Mouse (Mus musculus) erythroid progenitor cell, adult 5-6 weeks (primary cell): Measurements from ENCODE around the gene Gm42791. TPM values are rescaled to one million over a fixed set of nuclear protein-coding genes. Genes with fewer than 3 reads are reported as not detected.
A peak's percentile ranks its signal among the peaks of the same experiment; 100 is the strongest.

Experiments used
- ATAC-seq: replicated peaks from 2 replicates; pipeline ENCODE4 v1.8.0; 2016; ENCODE audit warnings: moderate number of reproducible peaks, mild to moderate bottlenecking, moderate TSS enrichment, inconsistent platforms; ENCODE audit not compliant: poor library complexity, low FRiP score, severe bottlenecking
- total RNA-seq, 2 experiments: library from RNA; stranded (forward) in 1 of 2; stranded (reverse) in 1 of 2; fragments of 150-400 nt in 1 of 2; fragments of 186-747, 209-891 nt in 1 of 2; gene quantifications; 2 replicates each; pipeline versions ENCODE4 v1.2.3 to v1.2.4; 2015 to 2017; ENCODE audit warnings: low replicate concordance in 2 of 2

Gene Gm42791
- total RNA-seq (2015; ENCODE audit: low replicate concordance) (not detected in 2 replicates), total RNA-seq (2017; ENCODE audit: low replicate concordance) (not detected in 2 replicates)

DNA sequence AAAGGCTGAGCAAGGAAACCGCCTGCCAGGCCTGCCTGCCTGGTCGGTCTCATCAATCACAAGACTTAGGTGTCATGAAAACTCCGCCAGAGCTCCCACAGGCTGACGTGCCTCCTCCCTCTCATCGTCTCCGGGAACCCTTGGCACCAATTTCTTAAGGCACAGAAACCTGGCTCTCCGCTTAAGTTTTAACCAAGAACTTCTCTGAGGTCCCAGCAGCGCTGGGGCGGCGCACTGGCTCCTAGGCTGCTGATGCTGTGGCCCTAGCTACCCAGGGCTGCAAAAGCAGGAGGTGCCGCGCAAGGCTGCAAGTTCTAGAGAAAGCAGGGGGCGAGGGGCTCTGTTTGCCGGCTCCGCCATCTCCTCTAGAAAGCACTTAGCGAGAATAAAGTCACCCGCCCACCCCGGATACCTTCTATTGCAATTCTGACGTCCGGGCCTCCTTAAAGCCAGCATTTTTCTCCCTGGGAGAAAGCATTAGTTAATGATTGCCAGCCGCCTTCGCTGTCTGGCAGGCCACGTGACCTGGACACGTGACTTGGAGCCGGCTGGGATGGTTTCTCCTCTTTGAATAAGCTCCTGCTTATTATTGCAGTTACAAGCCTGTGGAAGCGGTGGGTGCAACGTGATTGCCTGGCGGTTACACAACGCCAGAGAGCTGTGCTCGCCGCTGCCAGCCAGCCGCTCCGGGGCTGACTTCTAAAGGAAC lies at the start of gene Gm42791:
Gene Gm42791 (minus strand): TSS at position 442 of the 709 bp plus-strand sequence.
- peak; percentile 93 for ATAC-seq

DNA sequence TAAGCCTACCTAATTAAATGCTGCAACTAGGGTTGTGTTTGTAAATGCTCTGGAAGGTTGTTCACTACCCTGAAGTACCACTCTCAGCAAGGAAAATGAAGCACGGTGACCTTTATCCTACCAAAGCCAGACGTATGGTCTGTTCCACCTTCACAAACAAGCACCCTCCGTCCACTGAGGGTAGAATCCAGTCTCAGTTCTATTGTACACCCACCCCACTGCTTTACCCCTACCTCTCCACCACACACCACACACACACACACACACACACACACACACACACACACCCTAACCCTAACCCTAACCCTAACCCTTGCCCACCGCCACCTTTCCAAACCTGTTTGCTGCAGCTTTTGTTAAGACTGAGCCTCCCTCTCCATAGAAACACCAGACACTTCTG lies 49.1 kb upstream of the Gm42791 start:
- ATAC-seq = no peak

DNA sequence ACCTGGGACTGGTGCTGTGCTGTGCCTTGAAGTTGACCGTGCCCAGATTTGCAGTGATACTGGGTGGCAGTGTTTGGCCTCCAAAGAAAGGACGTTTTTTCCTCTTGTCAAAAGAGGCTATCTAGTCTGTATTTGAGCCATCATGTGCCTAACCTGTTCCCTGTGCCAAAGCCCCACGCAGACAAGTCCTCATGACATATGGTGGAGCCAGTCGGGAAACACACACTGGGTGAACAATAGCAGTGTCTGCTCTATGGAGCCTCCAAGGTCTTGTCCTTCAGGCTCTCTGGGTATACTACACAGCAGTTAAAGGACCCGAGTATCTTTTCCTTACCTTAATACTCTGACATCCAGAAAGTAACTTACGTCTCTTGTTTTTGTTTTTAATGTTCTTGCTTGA lies 48.3 kb upstream of the Gm42791 start:
- ATAC-seq = no peak

DNA sequence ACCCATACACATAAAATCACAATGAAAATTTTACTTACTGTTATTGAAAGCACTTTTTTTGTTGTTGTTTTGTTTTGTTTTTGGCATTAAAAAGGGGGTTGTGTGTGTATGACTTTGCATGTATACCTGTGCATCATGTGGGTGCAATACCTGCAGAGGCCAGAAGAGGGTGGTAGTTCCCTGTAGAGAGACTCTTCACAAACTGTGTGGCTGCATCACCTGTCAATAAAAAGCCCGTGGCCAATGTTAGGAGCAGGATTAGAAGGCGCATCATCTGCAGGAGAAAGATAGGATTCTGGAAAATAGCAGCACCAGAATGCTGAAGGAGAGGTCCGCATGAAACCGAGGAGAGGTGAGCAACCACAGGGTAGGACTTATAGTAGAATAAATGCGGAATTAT lies 44.9 kb upstream of the Gm42791 start:
- peak; percentile 79 for ATAC-seq

DNA sequence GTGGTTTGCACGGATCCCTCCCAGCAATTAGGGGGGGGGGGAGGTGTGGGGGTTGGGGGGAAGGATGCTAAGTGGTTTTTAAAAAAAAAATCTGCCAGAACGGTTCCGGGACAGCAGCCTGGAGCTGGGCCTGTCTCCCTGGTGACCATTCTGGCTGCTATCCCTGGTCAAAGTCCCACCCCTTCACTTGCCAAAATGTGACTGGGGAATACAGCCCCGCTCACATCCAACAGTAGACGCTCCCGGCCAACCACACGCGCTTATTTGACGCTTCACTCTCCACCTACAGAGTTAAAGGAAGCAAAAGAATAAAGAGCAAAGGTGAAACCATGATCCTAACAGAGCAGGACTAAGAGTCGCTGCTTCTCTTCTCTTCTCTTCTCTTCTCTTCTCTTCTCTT lies 42.8 kb upstream of the Gm42791 start:
- ATAC-seq = no peak

DNA sequence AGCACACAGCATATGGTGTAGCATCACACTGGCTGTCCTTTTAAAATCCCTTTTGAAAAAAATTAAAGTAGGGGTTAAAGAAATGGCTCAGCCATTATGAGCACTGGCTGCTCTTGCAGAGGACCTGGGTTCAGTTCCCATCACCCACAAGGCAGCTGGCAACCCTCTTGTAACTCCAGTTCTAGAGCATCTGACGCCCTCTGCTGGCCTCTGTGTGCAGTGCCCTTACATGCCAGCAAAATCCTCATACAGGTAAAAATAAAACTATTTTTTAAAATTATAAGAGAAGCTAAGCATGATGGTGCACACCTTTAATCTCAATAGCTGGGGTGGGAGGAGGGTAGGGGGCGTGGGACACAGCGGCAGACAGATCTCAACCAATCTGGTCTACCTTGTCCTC lies 42.0 kb upstream of the Gm42791 start:
- no peak for ATAC-seq

DNA sequence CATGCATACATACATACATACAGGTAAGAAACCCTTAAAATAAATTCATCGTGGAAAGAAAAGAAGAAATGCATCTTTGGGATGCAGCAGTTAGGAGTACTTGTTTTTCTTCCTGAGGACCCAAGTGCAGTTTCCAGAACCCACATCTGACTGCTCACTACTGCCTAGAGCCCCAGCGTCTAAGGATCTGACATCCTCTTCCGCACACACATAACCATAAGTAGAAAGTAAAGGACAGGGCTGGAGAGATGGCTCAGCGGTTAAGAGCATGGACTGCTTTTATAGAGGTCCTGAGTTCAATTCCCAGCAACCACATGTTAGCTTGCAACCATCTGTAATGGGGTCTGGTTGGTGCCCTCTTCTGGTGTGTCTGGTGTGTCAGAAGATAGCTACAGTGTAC lies 37.5 kb upstream of the Gm42791 start:
- no peak for ATAC-seq

DNA sequence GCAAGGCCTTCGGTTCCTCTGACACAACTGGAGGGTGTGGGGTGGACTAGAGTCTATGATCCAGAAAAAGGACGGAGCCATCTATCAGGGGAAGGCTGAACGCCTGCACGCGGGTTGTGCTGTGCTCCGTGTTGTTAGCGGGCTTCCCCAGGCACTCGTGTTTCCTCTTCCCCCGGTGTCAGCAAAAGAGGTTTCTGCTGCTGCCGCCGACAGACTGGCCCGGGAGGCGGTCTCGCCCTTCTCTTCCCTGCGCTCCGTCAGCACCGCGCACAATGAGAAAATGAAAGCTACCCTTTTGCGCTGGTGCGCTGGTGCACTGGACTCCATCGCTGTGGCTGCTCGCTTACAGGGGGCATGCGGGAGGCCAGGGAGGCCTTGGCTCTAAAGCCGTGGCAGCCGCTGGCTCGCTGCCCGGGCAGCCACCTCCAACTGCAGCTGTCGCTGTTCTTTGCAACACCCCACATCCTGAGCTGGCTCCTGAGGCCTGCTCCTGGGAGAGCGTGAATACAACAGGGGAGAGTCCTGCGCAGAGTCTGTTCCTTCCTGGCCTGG lies 36.3 kb upstream of the Gm42791 start:
- peak; percentile 75 for ATAC-seq

DNA sequence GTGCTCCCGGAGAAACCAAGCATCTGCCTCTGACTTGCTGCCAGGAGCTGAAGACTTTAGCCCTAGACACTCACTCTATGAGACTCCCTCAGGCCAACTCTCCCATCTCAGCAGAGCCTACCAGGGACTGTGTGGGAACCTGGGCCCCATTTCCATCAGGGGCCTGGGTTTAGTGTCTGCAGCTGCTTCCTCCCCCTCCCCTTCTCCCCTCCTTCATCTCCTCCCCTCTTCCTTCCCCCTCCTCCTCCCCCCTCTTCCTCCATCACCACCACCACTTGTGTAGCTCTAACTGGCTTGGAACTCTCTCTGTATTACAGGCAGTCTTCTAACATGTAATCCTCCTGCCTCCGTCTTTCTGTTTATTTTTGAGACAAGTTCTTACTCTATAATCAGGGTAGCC lies 35.2 kb upstream of the Gm42791 start:
- ATAC-seq = no peak

DNA sequence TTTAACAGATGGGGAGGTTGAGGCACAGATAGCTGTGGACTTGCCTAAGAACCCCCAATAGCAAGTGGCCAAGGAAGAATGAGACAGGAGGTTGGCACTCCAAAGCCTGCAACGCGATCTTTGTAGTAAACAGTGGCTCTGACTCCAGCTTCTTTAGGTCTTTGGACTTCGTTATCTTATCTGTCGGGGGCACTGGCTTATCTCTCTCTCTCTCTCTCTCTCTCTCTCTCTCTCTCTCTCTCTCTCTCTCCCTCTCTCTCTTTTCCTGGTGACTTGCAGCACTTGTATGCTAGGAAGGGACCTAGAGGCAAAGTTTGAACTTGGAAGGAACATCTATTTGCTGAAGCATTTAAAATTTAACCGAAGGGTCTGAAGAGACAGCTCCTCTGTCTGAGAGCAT lies 33.4 kb upstream of the Gm42791 start:
- no peak for ATAC-seq

DNA sequence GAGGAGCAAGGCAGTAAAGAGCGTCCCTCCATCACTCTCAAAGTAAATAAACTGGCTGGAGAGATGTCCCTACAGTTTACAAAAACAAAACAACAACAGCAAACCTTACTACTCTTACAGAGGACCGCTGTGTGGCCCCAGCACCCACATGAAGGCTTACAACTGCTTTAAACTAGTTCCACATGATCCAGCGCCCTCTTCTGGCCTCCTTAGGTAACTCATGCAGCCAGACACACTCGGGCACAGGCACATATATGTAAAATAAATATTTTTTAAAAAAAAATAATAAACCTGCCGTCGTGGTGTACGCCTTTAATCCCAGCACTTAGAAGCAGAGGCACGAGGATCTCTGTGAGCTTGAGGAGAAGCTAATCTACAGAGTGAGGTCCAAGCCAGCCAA lies 32.4 kb upstream of the Gm42791 start:
- no peak for ATAC-seq

DNA sequence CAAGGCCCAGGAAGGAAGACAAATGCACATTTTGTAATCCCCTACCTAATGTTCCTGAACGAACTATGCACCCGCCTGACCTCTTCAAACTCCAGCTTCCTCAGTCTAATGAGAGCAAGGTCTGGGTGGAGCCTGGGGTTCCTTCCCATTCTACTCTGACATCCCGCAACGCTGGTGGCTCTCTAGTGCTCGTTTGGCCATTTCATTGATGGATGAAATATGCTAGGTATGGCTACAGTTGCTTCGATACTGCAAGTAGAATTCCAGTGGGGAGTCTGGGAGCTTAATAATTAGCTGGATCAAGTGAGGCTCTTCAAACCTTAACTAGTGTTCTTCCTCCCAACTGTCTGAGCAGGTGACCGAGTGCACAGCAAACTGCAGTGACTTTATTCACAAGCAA lies 26.2 kb upstream of the Gm42791 start:
- no peak for ATAC-seq

DNA sequence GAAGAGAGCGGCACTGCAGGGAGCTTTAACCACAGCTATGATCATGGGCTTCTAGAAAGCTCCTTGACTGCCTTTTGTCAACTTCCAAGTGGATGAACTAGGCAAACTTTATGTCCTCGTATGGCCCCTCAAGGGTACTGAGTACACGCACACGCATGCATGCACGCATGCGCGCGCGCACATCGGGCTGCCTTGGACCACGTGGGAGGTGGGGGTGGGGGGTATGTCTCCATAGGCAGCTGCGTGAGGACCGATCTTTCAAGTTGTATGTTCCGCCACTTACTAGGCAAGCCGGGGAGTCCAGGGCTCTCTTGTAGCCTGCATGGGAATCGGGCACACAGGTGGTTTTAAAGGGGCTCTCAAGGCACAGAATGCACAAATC lies 25.7 kb upstream of the Gm42791 start:
- ATAC-seq = no peak

DNA sequence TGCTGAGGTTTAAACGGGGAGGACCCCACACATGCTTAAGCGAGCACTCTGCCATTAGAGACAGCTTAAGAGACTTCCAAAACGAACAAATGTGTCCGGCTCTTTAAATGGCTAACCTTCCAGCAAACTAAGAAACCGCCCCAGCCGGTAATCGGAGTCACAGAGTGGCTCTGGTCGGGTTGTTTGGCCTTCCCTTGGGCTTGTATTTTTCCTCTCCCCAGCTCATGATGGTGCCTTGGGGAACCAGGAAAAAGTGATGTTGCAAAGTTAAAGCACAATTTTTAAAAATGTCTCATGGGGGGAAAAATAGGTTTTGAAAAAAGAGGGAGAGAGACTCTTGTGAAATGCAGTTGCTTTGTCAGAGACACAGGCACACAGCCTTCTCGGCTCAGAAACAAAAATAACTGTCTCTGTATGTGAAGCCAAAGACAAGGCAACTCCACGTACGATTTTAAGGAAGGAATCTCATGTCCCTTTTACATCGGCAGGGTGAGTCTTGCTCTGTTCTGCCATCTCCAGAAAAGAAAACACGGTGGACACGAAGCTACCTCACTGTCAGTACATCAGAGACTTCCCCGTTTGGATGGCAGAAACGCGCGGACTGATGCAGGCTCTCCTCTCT lies 25.2 kb upstream of the Gm42791 start:
- ATAC-seq = no peak

DNA sequence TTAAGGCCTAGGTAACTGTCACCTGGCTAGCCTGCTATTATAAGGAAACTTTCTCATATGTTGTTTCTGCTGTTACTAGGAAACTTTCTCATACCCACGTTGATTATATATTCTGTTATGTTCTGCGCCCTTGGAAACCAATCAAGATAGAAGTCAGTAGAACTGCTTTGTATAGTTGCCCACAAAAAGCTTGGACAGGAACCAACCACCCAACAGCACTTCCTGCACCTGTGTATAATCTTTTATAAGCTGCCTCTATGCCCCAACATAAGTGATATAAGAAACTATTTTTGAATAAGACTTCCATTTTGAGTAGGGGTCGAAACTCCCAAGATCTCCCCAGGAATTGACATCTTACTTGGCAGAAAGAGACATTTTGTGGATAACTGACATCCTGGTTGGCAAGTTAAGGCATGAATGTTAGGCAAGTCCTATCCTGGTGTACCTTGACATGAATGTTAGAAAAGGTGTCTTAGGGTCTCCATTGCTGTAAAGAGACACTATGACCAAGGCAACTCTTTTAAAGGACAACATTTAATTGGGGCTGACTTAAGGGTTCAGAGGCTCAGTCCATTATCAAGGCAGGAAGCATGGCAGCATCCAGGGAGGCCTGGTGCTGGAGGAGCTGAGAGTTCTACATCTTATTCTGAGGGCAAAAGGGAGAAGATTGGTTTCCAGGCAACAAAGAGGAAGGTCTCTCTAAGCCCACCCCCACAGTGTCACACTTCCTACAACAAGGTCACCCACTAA lies 22.9 kb upstream of the Gm42791 start:
- ATAC-seq = no peak

DNA sequence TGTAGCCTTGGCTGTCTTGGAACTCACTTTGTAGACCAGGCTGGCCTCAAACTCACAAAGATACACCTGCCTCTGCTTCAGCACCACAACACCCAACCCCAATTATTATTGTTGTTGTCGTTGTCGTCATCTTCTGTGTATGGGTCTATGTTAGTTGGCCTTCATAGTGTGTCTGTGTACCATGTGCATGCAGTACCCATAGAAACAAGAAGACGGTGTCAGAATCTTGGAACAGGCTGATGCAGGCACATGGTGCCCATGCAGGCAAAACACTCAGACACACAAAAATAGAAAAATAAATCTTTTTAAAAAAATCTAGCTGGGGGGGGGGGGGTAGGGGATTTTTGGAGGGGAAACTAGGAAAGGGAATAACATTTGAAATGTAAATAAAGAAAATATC lies 22.2 kb upstream of the Gm42791 start:
- no peak for ATAC-seq

DNA sequence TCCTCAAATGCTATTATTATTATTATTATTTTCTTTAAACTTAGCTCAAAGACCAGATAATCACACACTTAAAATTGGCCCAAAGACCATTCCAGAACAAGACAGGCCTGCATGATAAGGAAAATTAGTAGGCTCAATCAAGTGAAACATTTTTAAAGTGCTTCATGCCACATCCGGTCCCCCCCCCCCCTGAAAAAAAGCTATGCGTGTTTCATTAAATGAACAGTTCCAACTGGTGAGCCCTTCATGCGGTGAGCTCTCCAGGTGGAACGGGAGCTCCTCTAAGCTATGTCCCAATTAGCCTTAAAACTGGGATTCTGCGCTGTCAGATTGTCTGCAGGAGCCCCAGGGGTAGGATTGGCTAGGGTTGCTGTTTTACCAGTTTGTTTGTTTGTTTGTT lies 21.3 kb upstream of the Gm42791 start:
- ATAC-seq = no peak

DNA sequence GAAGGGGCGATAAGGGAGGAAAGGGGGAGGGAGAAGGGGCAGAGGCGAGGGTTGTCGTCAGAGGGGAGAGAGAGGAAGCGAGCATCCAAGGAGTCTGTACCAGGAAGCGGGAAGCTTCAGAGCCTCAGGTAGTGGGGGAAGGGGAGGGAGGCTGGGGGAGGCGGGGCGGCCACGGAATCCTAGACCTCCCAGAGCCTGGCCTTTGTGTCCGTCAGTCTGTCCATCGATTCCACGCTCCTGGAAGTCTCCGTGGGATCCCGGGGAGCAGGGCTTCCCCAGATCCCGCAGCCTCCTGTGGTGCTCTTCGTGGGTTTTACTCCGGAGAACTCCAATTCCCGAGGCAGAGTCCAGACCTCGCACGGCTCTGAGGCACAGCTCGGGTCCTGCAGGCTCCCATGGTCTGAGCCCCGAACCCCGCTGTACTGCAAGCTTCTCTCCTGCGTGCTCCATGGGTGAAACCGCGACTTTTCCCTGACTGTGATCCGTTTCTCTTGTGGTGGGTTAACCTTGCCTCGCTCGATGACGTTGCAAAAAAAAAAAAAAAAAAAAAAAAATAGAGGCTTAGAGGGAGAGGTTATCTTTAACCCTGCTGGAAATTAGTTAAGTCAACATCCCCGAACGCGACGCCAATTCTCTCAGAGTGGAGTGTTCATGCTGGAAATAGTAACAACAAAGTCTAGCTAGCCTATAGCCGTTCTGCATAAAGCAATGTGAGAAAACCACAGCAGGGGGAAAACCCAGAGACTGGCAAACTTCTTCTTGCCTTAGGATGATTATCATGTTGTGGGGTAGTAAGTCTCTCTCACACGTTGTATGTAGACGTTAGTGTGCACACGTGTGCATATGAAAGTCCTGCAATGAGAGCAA lies 20.6 kb upstream of the Gm42791 start:
- ATAC-seq = peak; percentile 84

DNA sequence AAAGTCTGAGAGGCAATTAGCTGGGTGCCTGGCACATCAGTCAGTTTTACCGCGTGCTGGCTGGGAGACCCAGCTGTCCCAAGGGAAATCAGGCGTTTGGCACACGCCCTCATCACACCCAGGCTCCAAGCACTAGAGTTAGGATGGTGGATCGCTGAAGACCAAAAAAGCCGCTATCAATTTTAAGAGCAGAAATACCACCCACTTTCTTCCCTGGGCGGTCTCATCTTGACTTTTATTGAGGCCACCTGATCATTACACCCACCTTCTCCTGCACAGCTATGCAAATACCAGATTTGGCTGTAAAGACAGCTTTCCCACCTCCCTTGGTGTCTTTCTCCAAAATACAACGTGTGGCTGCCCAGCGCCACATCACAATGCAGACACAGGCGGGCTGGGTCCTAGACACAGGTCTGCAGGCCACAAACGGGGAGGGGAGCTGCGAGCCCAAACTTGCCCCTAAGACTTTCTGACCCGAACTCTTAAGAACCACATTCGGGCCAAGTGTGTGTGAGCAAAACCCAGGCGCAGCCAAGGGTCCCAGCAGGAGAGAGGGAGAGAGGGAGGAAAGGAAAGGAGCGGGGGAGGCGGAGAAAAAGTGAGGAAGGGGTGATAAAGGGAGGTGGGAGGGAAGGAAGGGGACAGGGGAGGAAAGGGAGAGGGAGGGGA lies 19.8 kb upstream of the Gm42791 start:
- no peak for ATAC-seq
